Mouse (Mus musculus) heart, adult 2 months (tissue): Measurements from ENCODE around the gene Cox7a1.

Experiments
- CTCF ChIP-seq: fragments of 200-600 bp; IDR thresholded peaks from 2 replicates; pipeline ENCODE4 v1.8.1; 2022; ENCODE audit warnings: antibody characterized with exemption, mild to moderate bottlenecking, moderate library complexity
- POLR2A ChIP-seq: fragments of 200-500 bp; IDR thresholded peaks from 2 replicates; pipeline ENCODE4 v1.6.1; 2011; ENCODE audit warnings: mild to moderate bottlenecking, low read depth, low read length, control low read depth; ENCODE audit not compliant: insufficient read depth

- TF ChIP-seq CTCF (no peak), POLR2A (no peak)
Observed at GRCm38 (mm10) chr7:30222205-30222604, 38.3 kb downstream of the Cox7a1 start.
